Mouse (Mus musculus) brain, embryonic 14.5 days (tissue): Measurements from ENCODE around the gene Tmem151a. TPM values are rescaled to one million over a fixed set of nuclear protein-coding genes. Genes with fewer than 3 reads are reported as not detected.

ENCODE experiments used
- DNase-seq: peaks from one replicate; pipeline ENCODE4 v3.0.0-alpha.2; 2011; ENCODE audit warnings: low read depth
- CTCF ChIP-seq: fragments of 200-500 bp; IDR thresholded peaks from 2 replicates; pipeline ENCODE4 v1.5.1; 2012; ENCODE audit warnings: inconsistent platforms, mild to moderate bottlenecking, moderate library complexity, borderline replicate concordance; ENCODE audit not compliant: insufficient read depth, insufficient read length; ENCODE audit errors: extremely low read depth
- POLR2A ChIP-seq: fragments of 200-500 bp; IDR thresholded peaks from 2 replicates; pipeline ENCODE4 v1.6.1; 2012; ENCODE audit warnings: mild to moderate bottlenecking, inconsistent platforms, borderline replicate concordance; ENCODE audit not compliant: poor library complexity, insufficient read depth, insufficient read length, severe bottlenecking; ENCODE audit errors: extremely low read depth
- polyA plus RNA-seq: library from polyadenylated mRNA; depleted of rRNA; stranded (reverse); fragments of >200 nt; gene quantifications from 2 replicates; pipeline ENCODE4 v1.2.3, GENCODE M21; 2012

The Tmem151a gene
- polyA plus RNA-seq, 1 experiment: 10.7 TPM

DNA sequence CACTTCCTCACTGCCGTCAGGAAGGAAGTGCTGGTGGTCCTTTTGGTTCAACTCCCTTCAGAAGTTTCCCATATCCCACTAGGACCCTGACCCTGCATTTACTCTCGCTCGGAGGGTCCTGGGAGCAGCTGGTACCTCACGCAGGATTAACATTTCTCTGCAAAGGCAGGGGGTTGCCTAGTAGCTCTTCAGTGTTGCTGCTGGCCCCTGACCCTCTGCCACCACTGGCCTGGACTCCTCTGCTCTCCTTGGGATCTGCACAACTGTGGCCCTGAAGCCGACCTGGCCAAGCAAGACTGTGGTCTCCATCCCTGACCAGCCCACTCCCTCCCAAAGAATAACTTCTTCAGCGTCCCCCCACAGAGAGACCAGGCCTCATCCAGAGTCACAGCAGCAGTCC lies 36.0 kb downstream of the Tmem151a start:
- no peak for DNase-seq
- TF ChIP-seq POLR2A (no peak), CTCF (no peak)

DNA sequence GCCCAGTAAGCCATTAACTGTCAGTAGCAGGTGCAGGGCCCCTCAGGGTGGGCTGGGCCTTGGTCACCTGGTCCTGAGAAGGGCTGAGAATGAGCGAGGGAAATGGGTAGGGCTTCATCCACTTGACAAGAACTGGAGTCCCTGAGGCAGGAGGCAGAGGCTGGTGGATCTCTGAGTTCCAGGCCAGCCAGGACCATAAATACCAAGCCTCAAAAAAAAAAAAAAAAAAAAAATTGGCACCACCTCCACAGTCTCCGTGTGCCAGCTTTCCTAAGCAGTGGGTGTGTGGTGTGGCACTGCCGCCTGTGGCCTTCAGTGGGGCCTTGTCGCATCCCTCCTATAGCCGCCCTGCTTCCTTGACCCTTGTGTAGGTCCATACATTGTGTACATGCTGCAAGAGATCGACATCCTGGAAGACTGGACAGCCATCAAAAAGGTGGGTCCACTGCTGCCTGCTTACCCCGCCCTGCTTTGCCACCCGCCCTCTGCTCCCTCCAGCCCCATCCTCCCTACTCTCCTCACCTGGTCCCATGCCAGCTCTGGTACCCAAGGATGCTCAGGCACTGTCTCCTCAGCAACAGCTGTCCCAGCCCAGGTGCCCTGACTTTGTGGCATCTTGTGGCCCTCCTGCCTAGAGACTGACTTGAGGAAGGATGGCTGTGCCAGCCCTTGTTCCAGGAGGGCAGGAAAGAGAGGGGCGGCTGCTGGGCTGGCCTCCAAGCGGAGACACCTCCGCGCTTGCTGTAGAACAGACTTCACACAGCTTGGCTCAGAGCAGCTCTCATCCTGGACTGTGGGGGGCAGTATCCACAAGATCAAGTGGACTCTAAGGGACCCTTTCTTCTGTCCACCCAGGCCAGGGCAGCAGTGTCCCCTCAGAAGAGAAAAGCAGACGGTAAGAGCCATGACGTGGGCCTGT lies 36.9 kb downstream of the Tmem151a start:
- TF ChIP-seq POLR2A (no peak), CTCF (no peak)
- DNase-seq: no peak

GRCm38 (mm10) chr19:5045531-5045930 lies 39.8 kb downstream of the Tmem151a start:
- no peak for DNase-seq
- TF ChIP-seq CTCF: no peak
- TF ChIP-seq POLR2A: no peak

DNA sequence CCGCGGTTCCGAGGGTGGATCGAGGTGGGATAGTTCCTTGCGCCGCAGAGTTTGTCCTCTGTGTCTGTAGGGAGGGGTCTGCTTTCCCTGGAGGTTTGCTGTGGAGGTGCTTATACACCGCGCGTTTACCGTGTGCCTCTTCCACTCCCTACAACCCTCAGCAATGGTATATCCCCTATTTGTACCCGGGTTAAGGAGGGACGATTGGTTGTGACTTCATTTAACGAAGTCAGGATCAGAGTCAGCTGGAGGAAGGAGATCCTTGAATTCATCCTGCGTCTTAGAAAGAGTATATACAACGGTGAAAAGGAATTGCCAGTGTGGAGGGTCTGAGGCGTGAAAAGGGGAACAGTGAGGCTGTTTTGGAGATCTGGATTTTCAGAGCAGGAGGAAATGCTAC lies 43.7 kb downstream of the Tmem151a start:
- TF ChIP-seq CTCF: no peak
- no peak for TF ChIP-seq POLR2A
- DNase-seq: no peak

DNA sequence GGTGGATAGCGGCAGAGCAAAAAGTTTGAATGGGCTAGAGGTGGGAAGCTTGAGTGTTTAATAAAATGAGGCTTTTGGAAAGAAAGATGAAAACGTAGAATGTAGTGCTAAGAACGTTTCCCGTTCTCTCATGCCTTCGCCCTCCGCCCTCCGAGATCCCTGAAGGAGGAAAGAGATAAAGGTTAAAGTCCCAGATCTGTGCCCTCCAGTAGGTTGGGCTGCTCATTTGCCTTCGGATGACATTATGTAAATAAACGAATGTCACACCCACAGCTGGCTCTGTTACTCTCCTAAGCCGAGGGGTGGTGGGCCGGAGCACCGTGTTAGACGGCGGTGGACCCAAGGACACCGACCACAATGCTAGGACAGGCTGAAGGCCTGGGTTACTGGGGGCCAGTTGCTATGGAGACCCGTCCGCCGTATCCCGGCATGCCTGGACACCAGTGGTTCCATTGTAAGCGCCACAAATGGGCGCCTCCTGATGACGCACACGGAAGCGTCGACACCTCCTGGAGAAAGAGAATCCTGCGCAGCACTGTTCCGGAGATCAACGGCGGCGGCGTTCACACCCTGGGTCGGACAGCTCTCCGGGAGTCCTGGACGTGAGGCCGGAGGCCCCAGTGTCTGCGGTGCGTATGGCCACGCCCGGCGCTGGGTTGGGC lies 44.3 kb downstream of the Tmem151a start, which contains the start of gene Brms1:
Gene Brms1, plus strand, starts transcription at position 493 of the 662 bp plus-strand sequence.
- TF ChIP-seq POLR2A: peak; percentile 10; the same call in 1 of the 2 replicates
- no peak for TF ChIP-seq CTCF
- peak; percentile 98 for DNase-seq

- DNase-seq: no peak
- TF ChIP-seq CTCF (no peak), POLR2A (no peak)
Observed at GRCm38 (mm10) chr19:5039301-5040114, 45.8 kb downstream of the Tmem151a start.

DNA sequence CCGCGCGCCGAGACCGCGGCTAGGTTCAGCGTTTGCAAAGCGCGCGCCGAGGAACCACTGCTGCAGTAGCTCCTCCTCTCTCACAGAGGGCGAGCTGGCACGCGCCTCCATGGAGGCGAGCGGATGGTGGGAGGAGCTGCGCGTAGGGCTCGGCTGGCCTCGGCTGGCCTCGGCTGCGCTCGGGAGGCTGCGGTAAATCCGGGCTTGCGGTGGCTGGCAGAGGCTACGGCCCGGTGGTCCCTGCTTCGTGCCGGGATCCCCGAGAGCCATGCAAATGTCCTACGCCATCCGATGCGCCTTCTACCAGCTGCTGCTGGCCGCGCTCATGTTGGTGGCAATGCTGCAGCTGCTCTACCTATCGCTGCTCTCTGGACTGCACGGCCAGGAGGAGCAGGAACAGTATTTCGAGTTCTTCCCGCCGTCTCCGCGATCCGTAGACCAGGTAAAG lies 46.6 kb downstream of the Tmem151a start, which contains the start of the genes B4gat1 and AC124502.3:
Gene B4gat1, plus strand, starts transcription at position 118 of the 448 bp plus-strand sequence.
Gene AC124502.3, plus strand, starts transcription at position 183 of the 448 bp plus-strand sequence.
- peak; percentile 98 for DNase-seq
- TF ChIP-seq POLR2A: peak; percentile 74
- TF ChIP-seq CTCF: no peak

DNA sequence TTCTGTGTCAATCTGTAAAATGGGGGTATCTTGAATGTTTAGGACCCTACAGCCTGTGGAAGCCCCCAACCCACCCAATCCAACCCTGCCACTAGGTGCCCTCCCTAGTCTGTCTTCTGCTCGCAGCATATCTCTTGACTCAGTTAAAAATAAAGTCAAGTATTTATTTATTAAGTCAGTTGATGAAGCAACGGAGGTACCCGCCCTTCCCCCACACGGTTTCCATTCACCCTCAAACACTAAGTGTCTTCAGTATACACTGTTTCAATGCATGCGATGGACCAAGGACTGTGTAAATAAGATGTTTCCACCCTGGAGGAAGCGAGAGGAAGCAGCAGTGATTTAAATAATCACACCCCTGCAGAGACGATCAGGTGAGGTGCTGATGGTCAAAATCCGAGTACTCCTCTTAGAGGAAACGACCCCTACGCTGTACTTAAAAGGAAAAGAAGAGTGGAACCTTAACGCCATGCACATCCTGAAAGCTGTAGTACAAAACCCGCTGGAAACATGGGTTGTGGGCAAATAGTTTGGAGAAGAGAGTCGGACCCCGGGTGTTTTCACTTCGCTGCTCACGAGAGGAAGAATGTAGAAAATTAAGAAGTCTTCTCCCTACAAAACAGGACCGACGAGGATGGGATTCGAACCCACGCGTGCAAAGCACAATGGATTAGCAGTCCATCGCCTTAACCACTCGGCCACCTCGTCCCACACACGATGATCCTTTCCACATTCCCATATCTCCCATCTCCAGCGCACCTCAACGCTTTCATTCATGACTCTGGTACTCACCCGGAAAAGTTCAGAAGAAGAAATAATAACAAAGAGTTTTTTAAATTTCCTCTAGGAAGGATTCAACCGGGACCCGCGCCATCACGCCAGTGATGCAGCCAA lies 47.4 kb downstream of the Tmem151a start:
- peak; percentile 93 for DNase-seq
- TF ChIP-seq CTCF (no peak), POLR2A (no peak)

DNA sequence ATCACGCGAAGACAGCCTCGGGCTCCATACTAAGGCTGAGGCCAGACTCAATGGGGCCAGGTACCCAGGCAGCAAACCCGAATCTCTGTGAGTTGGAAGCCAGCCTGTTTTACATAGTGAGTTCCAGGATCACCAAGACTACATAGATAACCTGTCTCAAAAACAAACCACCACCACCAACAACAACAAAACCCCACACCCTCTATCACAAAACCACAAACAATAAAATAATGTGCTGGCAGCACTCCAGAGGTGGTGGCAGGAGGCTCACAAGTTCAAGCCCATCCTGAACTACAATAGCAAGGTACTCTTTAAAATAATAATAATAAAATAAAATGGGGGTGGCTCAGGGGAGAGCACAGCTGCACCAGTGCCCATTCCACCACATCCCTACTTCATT lies 48.8 kb downstream of the Tmem151a start:
- TF ChIP-seq CTCF (no peak), POLR2A (no peak)
- DNase-seq: no peak

GRCm38 (mm10) chr19:5032686-5033085 lies 52.6 kb downstream of the Tmem151a start:
- TF ChIP-seq POLR2A: no peak
- TF ChIP-seq CTCF: no peak
- no peak for DNase-seq

- no peak for DNase-seq
- TF ChIP-seq POLR2A: no peak
- TF ChIP-seq CTCF: no peak
Observed at GRCm38 (mm10) chr19:5026111-5026510, 59.2 kb downstream of the Tmem151a start.
